Mouse (Mus musculus) yolk sac, embryonic 10.5 days (tissue): ENCODE results near the gene Sypl.
A peak's percentile ranks its signal among the peaks of the same experiment; 100 is the strongest.

Source experiments
- DNase-seq: peaks from one replicate; pipeline ENCODE4 v3.0.0-alpha.2; 2017; ENCODE audit warnings: low spot score

Gene Sypl

DNA sequence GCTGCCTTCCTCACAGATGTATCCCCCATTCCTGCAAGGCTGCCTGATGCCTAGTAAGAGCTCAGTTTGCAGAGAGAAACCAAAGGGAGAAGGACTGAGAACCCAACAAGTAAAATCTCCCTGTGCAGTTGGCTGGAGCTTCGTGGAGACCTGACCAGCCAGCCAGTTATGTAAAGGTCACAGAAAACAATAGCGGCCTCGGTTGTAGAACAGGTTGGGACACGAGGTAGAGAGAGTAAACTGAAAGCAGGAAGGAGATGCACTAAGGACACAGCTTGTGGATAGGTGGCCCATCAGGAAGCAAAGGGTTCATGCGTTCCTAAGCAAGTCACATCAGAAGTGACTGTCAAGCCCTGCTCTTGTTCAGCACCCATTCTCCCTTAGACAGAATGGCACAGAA is 52.2 kb downstream of the Sypl start:
- no peak for DNase-seq

DNA sequence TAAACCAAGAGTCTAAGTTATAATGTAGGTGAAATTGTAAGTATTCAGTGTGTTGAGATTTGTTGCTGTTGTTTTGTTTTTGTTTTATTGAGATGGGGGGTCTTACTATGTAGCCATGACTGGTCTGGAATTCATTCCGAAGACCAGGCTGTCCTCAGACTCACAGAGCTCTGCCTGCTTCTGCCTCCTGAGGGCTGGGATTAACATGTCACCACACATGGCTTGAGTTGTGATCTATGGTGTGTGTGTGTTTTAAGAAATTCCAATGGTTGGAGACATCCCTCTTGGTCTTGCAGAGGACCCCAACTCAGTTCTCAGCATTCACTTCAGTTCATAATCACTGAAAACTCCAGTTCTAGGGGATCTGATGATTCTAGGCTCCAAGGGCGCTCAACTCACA is 53.5 kb downstream of the Sypl start:
- no peak for DNase-seq

DNA sequence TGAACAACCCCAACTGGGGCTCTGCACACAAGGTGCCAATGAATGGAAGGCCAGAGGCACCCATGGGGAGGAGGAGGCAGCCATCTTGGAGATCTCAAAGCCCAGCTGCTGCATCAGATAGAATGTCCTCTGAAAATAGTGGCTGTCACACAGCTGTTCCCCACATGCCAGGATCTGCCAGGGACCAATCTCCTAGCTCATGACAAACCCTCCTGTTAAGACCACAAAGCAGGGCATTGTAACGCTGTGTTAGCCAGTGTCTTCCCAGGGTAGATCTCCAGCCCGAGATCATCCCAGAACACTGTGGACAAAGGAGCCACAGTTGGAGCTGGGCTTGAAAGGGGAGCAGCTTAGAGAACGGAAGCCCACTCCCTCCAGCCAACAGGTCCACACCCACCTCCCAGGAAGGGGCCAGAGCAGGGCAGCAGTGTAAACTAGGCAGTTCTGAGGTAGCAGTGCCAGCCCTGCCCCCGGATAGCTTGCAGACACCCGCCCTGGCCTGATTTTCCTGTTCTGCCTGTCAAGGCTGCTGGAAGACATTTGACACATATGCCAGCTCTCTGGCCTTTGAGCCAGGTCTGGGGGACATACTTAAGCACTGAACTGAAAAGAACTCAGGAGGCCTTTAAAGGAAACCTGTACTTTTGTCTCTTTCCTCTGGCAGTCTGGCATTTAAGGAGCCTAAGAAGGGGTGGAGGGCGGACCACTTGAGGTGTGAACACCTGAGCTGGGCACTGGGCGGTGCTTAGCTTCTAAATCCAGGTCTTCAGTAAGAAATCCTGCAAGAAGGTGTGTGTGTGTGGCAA is 54.8 kb downstream of the Sypl start:
- no peak for DNase-seq

DNA sequence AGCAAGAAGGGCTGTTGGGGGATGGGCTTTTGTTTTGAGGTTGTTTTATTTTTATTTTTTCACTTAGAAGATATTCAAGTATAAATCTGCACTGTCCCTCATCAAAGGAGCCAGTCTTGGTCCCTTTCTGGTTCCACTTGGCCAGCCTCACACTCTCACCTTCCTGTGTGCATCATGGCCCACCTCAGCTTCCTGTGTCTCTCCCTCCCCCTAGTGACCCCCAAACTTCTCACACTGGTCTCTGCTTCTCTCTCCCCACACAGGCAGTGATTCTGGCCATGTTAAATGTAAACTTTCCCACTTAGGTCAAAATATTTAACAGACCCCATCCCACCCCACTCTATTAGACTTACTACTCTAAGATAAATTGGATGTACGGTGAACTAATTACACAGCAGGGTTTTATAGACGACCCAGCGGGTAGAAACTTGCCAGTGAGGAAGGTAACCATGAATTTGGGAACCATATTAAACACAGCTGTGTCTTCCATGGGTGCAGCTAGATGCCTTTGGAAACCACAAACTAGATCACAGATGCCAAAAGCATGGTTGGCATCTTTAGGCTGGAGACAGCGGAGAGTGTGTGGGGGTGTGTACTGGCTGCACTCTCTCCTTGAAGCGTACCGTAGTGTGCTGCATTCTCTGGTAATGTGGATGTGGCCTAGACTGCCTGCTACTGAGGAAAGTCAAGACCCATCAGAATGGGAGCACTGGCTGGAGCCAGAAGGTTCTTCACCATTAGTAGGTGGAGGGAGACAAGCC is 55.7 kb downstream of the Sypl start:
- DNase-seq = no peak

GRCm38 (mm10) chr12:33010026-33010425 is 56.3 kb downstream of the Sypl start:
- no peak for DNase-seq

- no peak for DNase-seq
Measured at GRCm38 (mm10) chr12:33014050-33014796, 60.5 kb downstream of the Sypl start.

DNA sequence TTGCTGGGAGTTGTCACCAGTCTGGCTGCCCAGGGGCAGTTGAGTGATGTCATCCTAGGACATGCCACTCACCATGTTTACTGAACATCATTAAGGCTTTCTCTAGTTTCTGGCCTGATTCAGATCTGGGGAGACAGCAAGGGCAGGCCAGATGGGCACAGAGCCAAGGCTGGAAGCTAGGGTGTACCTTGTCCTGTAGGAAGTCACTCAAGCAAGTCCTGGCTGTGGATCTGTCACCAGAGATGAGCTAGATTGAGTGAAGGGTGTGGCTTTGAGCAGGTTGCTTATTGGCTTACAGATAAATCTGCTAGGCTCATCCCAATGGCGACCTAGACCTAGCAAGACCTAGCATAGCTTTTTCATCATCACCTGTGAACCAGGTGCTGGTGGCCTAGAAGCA is 61.4 kb downstream of the Sypl start:
- no peak for DNase-seq

DNA sequence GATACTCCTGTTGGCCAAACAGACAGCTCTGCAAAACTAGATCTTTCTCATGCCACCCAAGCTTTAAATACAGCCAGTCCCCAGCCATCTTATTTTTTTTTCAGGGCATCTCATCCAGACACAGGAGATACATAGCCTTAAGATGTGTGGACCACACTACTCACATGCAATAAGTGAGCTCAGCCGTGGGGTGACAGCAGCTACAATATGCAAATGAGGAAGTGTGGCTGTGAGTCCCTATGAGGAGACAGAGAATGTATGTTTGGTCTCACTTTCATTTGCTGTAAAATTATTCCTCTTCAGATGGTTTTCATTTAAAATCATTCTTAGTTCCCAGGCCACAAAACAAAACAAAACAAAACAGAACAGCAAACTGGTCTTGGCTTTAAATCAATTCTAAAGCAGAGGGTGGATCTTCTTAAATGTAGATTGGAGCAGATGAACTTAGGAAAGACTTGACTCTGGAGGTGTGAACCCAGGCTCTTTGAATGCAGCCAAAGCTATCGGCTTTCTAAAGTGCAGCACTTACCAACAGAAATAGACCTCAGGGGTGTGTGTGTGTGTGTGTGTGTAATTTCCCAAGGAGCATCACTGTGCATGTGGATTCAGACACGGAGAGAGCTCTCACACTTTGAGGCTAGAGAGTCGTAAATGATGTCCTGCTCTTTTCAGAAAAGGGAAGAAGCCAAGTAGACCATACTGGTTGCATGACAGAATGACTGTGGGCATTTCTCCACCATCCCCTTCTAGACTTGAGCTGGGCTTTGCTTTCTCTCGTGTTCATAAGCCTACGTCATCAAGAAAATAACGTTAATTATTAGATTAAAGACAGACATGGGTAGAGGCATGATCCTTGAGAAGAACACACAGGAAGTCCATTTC is 63.4 kb downstream of the Sypl start:
- DNase-seq = no peak

DNA sequence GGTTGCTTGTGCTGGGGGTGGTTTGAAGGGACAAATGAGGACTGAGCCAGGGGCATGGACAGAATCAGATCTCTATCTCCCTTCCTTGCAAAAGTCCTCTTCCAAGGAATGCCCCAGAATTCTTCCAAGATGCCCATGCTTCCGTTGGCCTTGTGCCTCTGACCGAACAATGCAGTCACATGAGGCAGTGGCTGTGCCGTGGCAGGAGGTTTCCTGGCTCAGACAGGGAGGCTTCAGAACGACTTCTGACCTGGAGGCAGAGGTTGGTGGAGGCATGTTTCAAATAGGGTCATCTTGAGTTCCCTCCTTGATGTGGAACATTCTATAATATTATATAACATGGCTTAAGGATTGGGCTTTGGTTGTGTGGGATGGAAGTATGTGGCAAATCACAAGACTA is 64.9 kb downstream of the Sypl start:
- DNase-seq = no peak

DNA sequence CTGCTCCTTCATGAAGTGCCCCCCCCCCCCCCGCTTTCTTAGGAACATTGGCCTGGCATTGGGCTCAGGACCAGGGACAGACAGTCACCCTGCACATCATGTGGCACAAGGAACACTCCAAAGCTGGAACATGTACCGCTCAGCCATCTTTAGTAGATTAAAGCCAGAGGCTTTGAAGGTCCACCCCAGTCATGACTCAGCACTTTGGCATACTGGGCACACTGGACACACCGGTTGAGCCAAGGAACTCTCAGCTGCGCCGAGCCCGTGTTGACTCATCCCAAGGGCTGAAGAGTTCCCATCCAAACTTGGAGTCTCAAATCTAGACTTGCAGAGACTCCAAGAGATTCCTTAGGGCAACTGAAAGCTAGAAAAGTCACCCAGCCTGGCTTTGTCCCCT is 66.3 kb downstream of the Sypl start:
- no peak for DNase-seq

DNA sequence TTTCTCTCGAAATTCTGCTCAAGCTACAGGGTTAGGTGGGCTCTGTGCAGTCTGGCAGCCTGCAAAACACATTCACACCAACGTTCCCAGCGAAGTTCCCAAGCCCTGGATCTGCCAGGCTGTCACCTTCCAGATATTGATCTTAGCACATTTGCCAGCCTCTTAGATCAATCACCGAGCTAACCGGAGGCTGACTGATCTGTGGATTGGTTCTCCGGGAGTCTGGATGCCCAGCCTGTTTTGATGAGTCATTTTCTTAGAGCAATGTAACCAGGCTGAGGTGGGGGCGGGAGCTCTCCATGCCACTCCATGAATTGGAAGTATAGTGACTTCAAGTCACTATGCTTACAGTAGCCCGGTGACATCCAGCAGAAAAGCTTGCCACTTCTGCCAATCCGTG is 67.4 kb downstream of the Sypl start:
- no peak for DNase-seq

DNA sequence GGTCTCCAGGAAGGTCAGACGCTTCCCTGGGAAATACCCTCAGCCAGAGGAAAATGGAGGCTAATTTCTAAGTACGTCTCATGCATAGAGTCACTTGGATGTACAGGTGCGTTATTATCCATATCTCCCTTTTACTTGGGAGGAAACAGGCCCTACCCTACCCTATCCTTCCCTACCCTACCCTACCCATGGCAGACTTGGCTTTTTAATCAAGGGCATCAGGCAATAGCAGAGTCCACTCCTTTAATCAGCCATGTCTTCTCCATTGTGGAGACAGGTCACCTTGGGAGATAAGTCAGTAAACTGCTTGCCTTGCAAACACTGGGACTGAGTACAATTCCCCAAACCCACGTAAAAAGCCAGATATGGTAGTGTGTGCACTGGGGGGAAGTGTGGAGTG is 68.1 kb downstream of the Sypl start:
- DNase-seq = no peak

GRCm38 (mm10) chr12:33024524-33024923 is 70.8 kb downstream of the Sypl start:
- DNase-seq = no peak

DNA sequence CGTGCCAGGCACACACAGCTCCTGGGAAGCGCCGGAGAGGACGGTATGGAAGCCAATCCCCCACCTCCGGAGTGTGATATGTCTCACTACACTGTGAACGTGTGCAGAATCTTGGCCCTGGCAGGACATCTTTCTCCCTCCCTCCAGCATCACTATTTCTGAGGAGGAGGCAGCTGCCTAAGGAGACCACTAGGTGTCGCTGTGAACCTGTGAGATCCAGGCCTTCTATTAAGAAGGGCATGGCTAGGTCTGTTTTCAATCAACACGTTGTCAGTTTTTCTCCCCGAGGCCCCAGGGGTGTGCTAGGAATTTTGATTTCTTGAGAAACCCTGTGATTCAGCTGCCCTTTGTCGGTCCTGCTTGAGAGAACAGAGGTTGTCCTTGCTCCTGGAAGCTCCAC is 73.4 kb downstream of the Sypl start:
- DNase-seq = peak; percentile 52

DNA sequence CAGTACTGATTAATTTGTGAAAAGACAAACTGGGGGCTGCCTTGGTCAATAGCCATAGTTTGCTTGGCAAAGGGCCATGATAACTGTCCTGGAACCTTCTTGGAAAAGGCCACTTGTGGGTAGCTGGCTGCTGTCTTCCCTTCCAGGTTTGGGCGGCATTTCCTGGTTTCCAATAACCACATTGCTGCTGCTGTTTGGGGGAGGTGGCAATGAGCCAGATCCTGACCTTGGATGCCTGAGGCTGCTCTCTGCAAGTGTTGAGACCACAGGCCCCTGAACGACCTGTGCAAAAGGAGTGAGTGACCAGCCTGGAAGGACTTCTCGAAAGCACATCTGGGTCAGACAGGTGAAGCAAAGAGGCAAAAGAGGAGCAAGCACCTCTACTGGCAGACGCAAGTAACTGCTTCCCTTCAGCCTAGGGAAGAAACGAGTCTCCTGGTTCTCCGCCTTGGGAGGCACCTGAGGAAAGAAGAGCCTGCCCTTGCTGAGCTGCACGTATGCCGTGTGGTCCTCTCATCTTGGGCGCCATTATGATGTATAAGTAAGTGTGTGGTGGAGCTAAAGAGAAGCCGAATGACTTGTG is 74.5 kb downstream of the Sypl start:
- DNase-seq = no peak

- DNase-seq = no peak
Measured at GRCm38 (mm10) chr12:33028708-33029107, 75.0 kb downstream of the Sypl start.
